Mouse (Mus musculus) induced T-regulatory cell, adult 2 months (primary cell): ENCODE data around the gene Frmd8.
"Not testable (repeated sequence)": the region's sequence is repeated elsewhere in the genome, so short reads cannot be mapped to it uniquely, and the experiment has no call there.

ENCODE experiments used
- DNase-seq: peaks from one replicate; pipeline ENCODE4 v3.0.0-alpha.2; 2012; ENCODE audit warnings: low read depth

The Frmd8 gene

DNA sequence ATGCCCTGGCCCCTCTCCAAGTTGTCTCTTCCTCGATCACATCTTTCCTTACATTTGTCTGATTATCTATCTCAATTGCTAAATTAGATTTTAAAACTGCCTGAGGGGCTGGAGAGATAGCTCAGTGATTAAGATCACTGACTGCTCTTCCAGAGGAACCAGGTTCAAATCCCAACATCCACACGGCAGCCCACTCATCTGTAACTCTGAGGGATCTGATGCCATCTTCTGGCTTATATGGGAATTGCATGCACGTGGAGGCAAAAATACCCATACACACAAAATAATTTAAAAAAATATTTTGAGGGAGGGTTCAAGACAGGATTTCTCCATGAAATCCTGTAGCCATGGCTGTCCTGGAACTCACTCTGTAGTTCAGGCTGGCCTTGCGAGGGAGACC lies 10.8 kb upstream of the Frmd8 start:
- peak; percentile 67 for DNase-seq

GRCm38 (mm10) chr19:5883935-5884334 lies 8.9 kb upstream of the Frmd8 start:
- DNase-seq = no peak

DNA sequence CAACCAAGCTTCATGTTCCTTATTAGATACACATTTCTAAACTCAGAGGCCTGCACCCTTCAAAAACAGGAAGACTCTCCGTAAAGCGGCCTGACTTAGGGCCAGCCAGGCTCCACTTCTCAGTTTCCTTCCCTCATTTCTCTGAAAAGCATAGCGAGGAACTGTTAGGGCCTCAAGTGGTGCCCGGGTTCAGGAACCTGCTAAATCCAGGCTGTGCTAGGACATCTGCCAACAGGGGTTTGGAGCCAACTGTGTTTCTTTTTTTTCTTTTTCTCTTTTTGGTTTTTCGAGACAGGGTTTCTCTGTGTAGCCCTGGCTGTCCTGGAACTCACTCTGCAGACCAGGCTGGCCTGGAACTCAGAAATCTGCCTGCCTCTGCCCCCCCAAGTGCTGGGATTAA lies 7.0 kb upstream of the Frmd8 start:
- not testable (repeated sequence) for DNase-seq

DNA sequence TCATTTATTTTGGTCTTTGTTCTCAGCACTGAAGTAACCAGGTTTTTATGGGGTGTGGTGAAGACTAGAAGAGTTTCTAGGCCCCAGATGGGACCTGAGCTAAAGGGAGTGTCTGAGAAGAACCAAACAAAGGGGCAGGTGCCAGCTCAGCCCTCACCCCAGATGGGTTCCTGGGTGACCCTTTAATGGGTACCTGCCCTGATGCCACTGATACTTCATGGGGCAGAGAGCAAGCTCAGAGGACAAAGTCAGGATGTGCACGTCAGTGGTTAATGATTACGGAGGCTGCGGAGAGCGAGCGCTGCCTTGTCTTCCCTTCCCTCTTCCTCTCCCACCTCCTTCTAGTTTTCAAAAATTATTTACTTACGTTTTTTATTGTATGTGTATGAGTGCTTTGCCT lies 6.1 kb upstream of the Frmd8 start:
- DNase-seq = no peak

- DNase-seq = no peak
Observed at GRCm38 (mm10) chr19:5879735-5880134, 4.7 kb upstream of the Frmd8 start.

- no peak for DNase-seq
Observed at GRCm38 (mm10) chr19:5878916-5879315, 3.8 kb upstream of the Frmd8 start.

GRCm38 (mm10) chr19:5878362-5878722 lies 3.3 kb upstream of the Frmd8 start:
- no peak for DNase-seq

DNA sequence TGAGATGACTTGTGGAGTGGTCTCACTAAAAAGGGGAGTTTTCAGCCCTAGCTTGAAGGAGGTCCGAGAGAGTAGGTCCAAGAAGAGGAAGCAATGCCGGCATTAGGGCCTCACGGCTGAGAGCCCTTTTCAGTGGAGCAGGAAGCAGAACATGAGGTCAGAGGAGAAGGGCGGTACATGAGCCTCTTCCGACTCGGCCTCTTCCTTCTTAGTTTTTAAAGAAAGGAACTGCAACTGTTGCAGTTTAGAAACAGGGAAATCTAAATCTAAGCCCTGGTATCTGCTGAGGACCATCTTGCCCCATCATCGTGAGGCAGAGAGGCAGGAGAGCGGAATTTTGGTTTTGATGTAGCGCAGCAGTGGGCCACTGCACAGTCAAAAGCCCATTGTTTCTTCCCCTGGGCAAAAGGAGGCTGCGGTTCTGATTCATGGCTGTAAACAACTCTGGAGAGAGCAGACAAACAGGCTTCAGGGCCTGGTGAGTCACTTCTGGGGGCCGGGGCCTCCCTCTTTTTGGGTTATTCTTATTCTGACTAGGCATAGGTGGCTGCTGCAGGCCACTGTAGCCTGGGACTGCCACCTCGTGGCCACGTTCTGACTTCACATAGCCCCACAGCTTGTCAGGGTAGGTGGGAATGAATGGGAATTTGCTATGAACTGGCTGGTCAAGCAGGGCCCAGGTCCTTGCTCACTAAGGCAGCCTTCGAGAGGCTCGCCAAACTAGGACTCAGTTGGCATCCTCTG lies 2.7 kb upstream of the Frmd8 start, which contains the start of gene Slc25a45:
TSS of gene Slc25a45 (plus strand) at position 191 of the 744 bp plus-strand sequence.
- DNase-seq = peak; percentile 92

- peak; percentile 51 for DNase-seq
Observed at GRCm38 (mm10) chr19:5874391-5874968, 594 bp downstream of the Frmd8 start.

GRCm38 (mm10) chr19:5872931-5873556 lies 2.0 kb downstream of the Frmd8 start:
- peak; percentile 70 for DNase-seq

- peak; percentile 58 for DNase-seq
Observed at GRCm38 (mm10) chr19:5872528-5872927, 2.5 kb downstream of the Frmd8 start.

- peak; percentile 60 for DNase-seq
Observed at GRCm38 (mm10) chr19:5871683-5872082, 3.4 kb downstream of the Frmd8 start.

- DNase-seq = no peak
Observed at GRCm38 (mm10) chr19:5871273-5871672, 3.8 kb downstream of the Frmd8 start.

DNA sequence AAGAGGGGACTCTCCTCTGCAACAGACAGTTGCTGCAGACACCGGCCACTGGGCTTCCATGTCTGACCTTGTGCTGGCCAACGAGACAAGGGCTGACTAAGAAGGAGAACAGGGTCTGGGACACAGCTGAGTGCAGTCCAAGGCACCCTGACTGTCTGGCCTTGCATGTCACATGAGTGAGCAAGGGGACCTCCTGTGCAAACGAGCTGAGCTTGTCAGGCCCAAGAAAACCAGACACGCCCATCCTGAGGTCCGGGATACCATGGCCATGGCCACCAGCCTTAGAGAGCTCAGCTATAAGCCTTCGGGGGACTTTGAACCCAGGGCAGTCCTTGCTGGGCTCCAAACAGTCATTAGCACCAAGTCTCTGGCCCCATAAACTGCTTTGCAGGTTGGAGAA lies 7.0 kb downstream of the Frmd8 start:
- DNase-seq = no peak

- no peak for DNase-seq
Observed at GRCm38 (mm10) chr19:5864710-5865398, 10.2 kb downstream of the Frmd8 start.

DNA sequence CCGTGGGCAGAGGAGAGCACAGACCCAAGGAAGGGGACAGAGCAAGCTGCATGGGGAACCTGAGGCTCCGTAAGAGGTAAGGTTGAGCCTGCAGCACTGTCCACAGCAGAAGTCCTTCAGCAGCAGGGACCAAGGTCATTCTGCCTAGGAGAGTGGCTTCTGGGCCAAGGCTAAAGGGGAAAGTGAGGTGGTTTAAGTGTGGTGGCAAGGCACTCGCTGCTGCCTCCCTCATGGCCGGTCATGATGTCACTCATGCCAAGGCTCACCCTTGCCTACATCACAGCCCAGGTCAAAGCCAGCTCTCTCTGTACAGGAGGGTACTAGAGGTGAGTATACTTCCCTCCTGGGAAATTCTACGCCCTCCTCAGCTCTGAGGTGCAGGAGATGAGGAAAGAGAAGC lies 11.3 kb downstream of the Frmd8 start:
- DNase-seq = no peak

GRCm38 (mm10) chr19:5862335-5863085 lies 12.6 kb downstream of the Frmd8 start:
- DNase-seq = no peak

DNA sequence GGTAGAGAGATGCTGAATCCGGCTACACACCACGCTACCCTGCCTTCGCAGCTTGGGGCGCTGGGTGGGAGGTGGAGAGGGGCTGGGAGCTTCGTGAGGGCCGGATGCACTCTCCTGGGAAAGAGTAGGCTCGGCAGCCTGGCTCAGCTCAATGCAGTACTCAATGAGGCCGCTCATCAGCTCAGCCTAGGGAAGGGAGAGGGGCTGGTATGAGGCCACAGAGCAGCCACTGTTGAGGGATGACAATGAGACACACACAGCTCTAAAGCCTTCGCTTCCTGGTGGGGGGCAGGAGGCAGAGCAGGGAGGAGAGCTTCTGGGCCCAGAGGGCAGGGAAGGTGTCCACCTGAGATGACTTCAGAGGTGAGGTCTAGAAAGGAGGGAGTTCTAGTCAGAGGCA lies 18.5 kb downstream of the Frmd8 start:
- no peak for DNase-seq

GRCm38 (mm10) chr19:5852035-5852722 lies 22.9 kb downstream of the Frmd8 start:
- no peak for DNase-seq

DNA sequence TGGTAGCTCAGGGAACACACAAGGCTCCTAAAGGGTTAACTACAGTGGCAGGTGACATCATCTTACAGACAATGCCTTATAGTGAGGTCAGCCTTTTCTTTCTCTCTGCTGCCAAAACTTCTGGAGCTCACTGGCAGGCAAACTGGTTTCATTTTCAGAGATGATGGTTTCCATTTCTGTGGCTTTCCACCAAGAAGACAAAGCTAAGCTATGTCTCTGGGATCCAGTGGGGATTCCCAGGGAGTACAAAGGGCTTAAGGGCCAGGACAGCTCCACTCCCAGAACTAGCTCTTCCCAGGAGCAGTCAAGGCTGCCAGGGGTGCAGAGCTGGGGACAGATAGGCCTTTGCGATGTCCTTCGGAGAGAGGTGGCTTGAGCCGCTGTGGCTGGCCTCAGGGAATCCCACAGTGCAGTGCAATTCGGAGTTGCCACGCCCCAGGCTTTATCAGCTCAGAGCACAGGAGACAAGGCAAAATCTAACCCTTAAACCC lies 23.5 kb downstream of the Frmd8 start:
- peak; percentile 47 for DNase-seq

- DNase-seq = no peak
Observed at GRCm38 (mm10) chr19:5850860-5851259, 24.2 kb downstream of the Frmd8 start.
